Mouse (Mus musculus) stomach, embryonic 14.5 days (tissue): Measurements from ENCODE around the gene Arrdc5. TPM values are rescaled to one million over a fixed set of nuclear protein-coding genes. Genes with fewer than 3 reads are reported as not detected.

ENCODE experiments used
- ATAC-seq: fragments of 200-750 bp; cut with Nextera tagmentation; 2 replicates; pipeline ENCODE4 v1.8.0; 2017; ENCODE audit warnings: low read depth, moderate TSS enrichment; ENCODE audit not compliant: insufficient number of reproducible peaks, insufficient read depth, low FRiP score
- H3K27ac ChIP-seq: fragments of 300-500 bp; sonication (generic); 2 replicates; pipeline ENCODE4 v1.5.1; 2014; ENCODE audit warnings: mild to moderate bottlenecking, low read length, moderate library complexity, mixed read lengths
- H3K27me3 ChIP-seq: fragments of 300-500 bp; sonication (generic); 2 replicates; pipeline ENCODE4 v1.6.1; 2014; ENCODE audit warnings: low read length, control low read depth, mixed read lengths; ENCODE audit not compliant: control insufficient read depth, insufficient read depth
- H3K36me3 ChIP-seq: fragments of 300-500 bp; sonication (generic); 2 replicates; pipeline ENCODE4 v1.6.1; 2014; ENCODE audit warnings: mild to moderate bottlenecking, control low read depth, low read length, moderate library complexity, mixed read lengths; ENCODE audit not compliant: control insufficient read depth, insufficient read depth
- H3K4me1 ChIP-seq: fragments of 300-500 bp; sonication (generic); 2 replicates; pipeline ENCODE4 v1.6.1; 2014; ENCODE audit warnings: low read length, control low read depth, mixed read lengths; ENCODE audit not compliant: control insufficient read depth, insufficient read depth
- H3K4me2 ChIP-seq: fragments of 300-500 bp; sonication (generic); replicated peaks from 2 replicates; pipeline ENCODE4 v1.6.1; 2014; ENCODE audit warnings: low read depth, low read length, control low read depth
- H3K4me3 ChIP-seq: fragments of 300-500 bp; sonication (generic); 2 replicates; pipeline ENCODE4 v1.5.1; 2014; ENCODE audit warnings: low read depth, low read length, control low read depth
- H3K9ac ChIP-seq: fragments of 300-500 bp; sonication (generic); replicated peaks from 2 replicates; pipeline ENCODE4 v1.6.1; 2014; ENCODE audit warnings: low read depth, mild to moderate bottlenecking, control low read depth, low read length, moderate library complexity, mixed read lengths
- H3K9me3 ChIP-seq: fragments of 300-500 bp; sonication (generic); 2 replicates; pipeline ENCODE4 v1.6.1; 2016; ENCODE audit warnings: low read depth, low read length, control low read depth; ENCODE audit not compliant: control insufficient read depth
- WGBS: fragments of 180-500 bp; shearing (Covaris S2); extraction: QIAGEN DNeasy Blood & Tissue Kit; methylation state at CpG from one replicate; pipeline ENCODE4 v1.1.7; 2014; 5-methylcytosine and 5-hydroxymethylcytosine counted together
- polyA plus RNA-seq: library from polyadenylated mRNA; unstranded; fragments of >200 nt; fragmentation: Nextera tagmentation; extraction: Ambion mirVana; gene quantifications from 2 replicates; pipeline ENCODE4 v1.2.1, GENCODE M21; 2014

Arrdc5 gene
- polyA plus RNA-seq, 1 experiment from 2014 or later, result not detected

GRCm38 (mm10) chr17:56269741-56270140 is 30.3 kb downstream of the Arrdc5 start:
- Histone ChIP-seq H3K4me3 (peak overlapping the region; percentile 20), H3K27me3 (no peaks in the 10 kb centered on the region), H3K27ac (peak overlapping the region; percentile 76; the same call in 1 of the 2 replicates), H3K36me3 (peaks cover 8% of the 10 kb centered on the region; the same call in 1 of the 2 replicates), H3K9ac (peak overlapping the region; percentile 18; the same call in 1 of the 2 replicates), H3K9me3 (no peaks in the 10 kb centered on the region), H3K4me1 (no peaks in the 10 kb centered on the region), H3K4me2 (peak overlapping the region; percentile 39)
- WGBS, result 73% methylated on average over 3 of the region's 3 CpGs
- ATAC-seq, result no peak; the same call in 1 of the 2 replicates

- ATAC-seq, result peak; percentile 83
- peak overlapping the region; percentile 76; the same call in 1 of the 2 replicates for H3K27ac ChIP-seq
- WGBS, result 15% methylated on average over 12 of the region's 12 CpGs
- H3K27me3 ChIP-seq, result no peaks in the 10 kb centered on the region
- H3K4me2 ChIP-seq, result peak overlapping the region; percentile 39
- peaks cover 8% of the 10 kb centered on the region; the same call in 1 of the 2 replicates for H3K36me3 ChIP-seq
- no peaks in the 10 kb centered on the region for H3K9me3 ChIP-seq
- H3K4me3 ChIP-seq, result peak overlapping the region; percentile 20
- no peaks in the 10 kb centered on the region for H3K4me1 ChIP-seq
- peak overlapping the region; percentile 40 for H3K9ac ChIP-seq
These were observed 30.9 kb downstream of the Arrdc5 start for GRCm38 (mm10) chr17:56269153-56269630.

- Histone ChIP-seq H3K9ac (no peak overlapping the region), H3K27ac (no peak overlapping the region), H3K4me1 (no peaks in the 10 kb centered on the region), H3K36me3 (peaks cover 11% of the 10 kb centered on the region), H3K4me3 (no peak overlapping the region), H3K4me2 (no peak overlapping the region), H3K9me3 (no peaks in the 10 kb centered on the region), H3K27me3 (no peaks in the 10 kb centered on the region)
- no peak for ATAC-seq
- 59% methylated on average over 3 of the region's 3 CpGs for WGBS
These were observed 33.8 kb downstream of the Arrdc5 start for GRCm38 (mm10) chr17:56266271-56266670.

GRCm38 (mm10) chr17:56265869-56266268 is 34.2 kb downstream of the Arrdc5 start:
- 79% methylated on average over 3 of the region's 3 CpGs for WGBS

DNA sequence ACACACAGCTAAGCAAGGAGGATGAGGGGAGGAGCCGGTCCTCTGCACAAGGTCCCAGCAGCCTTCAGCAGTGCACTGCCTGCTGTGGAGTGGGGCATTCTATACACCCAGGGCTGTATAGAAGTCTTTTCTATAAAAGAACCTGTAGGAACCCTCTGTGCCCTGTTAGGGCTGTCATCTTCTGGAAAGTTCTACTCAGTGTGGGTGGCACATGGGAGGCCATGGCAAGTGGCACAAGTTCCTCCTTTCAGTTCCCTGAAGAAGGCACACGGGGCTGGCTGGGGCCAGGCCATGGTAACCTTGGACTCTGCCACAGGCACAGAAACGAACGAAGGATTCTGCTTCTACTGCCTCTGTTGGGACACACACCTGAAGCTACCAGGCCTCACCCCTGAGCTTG is 35.1 kb downstream of the Arrdc5 start:
- 86% methylated on average over 4 of the region's 4 CpGs for WGBS
- Histone ChIP-seq H3K4me2 (no peak overlapping the region), H3K27ac (no peak overlapping the region), H3K4me3 (no peak overlapping the region), H3K36me3 (peaks cover 18% of the 10 kb centered on the region), H3K9me3 (no peaks in the 10 kb centered on the region), H3K27me3 (no peaks in the 10 kb centered on the region), H3K4me1 (no peaks in the 10 kb centered on the region), H3K9ac (no peak overlapping the region)
- ATAC-seq, result no peak

More at GRCm38 (mm10) chr17:56265869-56266268, 34.2 kb downstream of the Arrdc5 start:
- Histone ChIP-seq H3K27me3 (no peaks in the 10 kb centered on the region), H3K4me2 (no peak overlapping the region), H3K4me1 (no peaks in the 10 kb centered on the region), H3K36me3 (peaks cover 11% of the 10 kb centered on the region), H3K9ac (no peak overlapping the region), H3K9me3 (no peaks in the 10 kb centered on the region), H3K4me3 (no peak overlapping the region), H3K27ac (no peak overlapping the region)
- no peak for ATAC-seq

- Histone ChIP-seq H3K9me3 (no peaks in the 10 kb centered on the region), H3K27me3 (no peaks in the 10 kb centered on the region), H3K9ac (no peak overlapping the region), H3K4me2 (no peak overlapping the region), H3K36me3 (peaks cover 28% of the 10 kb centered on the region), H3K4me1 (peaks cover 2% of the 10 kb centered on the region; the same call in 1 of the 2 replicates), H3K4me3 (no peak overlapping the region), H3K27ac (no peak overlapping the region)
- ATAC-seq, result peak; percentile 74
- WGBS, result 22% methylated on average over 8 of the region's 8 CpGs
These were observed 36.1 kb downstream of the Arrdc5 start for GRCm38 (mm10) chr17:56264020-56264419.

GRCm38 (mm10) chr17:56262645-56263094 is 37.4 kb downstream of the Arrdc5 start:
- Histone ChIP-seq H3K27ac (no peak overlapping the region), H3K9ac (no peak overlapping the region), H3K4me1 (peaks cover 12% of the 10 kb centered on the region; the same call in 1 of the 2 replicates), H3K4me3 (no peak overlapping the region), H3K9me3 (no peaks in the 10 kb centered on the region), H3K27me3 (no peaks in the 10 kb centered on the region), H3K4me2 (no peak overlapping the region), H3K36me3 (peaks cover 36% of the 10 kb centered on the region)
- ATAC-seq, result no peak
- WGBS, result 88% methylated on average over 3 of the region's 3 CpGs

DNA sequence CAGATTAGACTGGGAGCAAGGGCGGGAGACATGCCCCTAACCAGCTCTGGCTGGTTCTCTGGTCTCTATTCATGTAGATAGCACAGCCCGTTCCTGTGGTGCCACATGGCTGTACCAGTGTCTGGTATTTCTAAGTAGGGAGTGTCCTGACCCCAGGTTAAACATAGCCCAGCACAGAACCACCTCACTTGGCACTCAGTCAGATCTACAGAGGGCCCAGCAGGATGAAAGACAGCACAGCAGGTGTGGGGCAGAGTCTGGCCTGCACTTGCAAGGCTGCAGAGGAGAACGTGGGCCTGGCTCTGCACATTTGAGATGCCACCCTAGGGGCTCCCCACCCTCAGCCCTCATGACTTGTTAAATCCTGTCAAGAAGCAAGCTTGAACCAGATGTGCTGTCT is 38.9 kb downstream of the Arrdc5 start:
- no peak overlapping the region for H3K27ac ChIP-seq
- H3K4me3 ChIP-seq, result no peak overlapping the region
- no peak for ATAC-seq
- no peaks in the 10 kb centered on the region for H3K9me3 ChIP-seq
- H3K27me3 ChIP-seq, result no peaks in the 10 kb centered on the region
- peaks cover 36% of the 10 kb centered on the region for H3K36me3 ChIP-seq
- peaks cover 15% of the 10 kb centered on the region; the same call in 1 of the 2 replicates for H3K4me1 ChIP-seq
- WGBS, result 82% methylated on average over 3 of the region's 3 CpGs
- H3K9ac ChIP-seq, result no peak overlapping the region
- H3K4me2 ChIP-seq, result no peak overlapping the region
